ENCODE assay signal across 27 mouse cellular contexts in the genomic region with DNA sequence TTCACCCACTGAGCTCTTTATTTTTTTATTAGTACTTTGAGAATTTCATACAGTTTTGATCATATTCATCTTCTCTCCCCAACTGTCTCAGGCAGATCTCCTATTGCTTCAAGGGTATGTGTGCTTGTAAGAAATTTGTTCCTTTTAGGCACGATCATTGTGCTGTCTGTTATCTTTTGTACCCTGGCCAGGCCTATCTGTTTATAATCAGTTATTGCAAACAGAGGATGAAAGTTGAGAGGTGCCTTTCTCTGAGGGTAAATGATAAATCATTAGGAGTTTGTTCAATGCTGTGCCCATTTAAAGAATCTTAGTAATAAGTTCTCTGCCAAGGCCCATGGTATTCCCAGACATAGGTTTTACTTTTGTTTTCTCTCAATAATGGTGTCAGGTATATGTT.
"Had no signal": no experiment of that assay in that cellular context is flagged by ENCODE, and none has a peak within 500 bp of the region (broad histone marks: within the 10 kb centered on the region; RNA-seq: fewer than 3 reads in every experiment).

No protein-coding gene starts in this region.

- ATAC-seq: forebrain, embryonic 13.5 days; forebrain, embryonic 14.5 days; forebrain, embryonic 15.5 days; forebrain, embryonic 16.5 days; forebrain, postnatal 0 days had no signal

- H3K27ac ChIP-seq: embryonic facial prominence, embryonic 10.5 days; embryonic facial prominence, embryonic 12.5 days; embryonic facial prominence, embryonic 13.5 days; embryonic facial prominence, embryonic 15.5 days; forebrain, embryonic 10.5 days; forebrain, embryonic 12.5 days; forebrain, embryonic 13.5 days; forebrain, embryonic 15.5 days; gastrocnemius, adult 2 months; heart, adult 2 months had no signal

- DNase-seq: cerebellum, adult 8-10 months; cerebellum, adult 9-10 months; cerebellum, adult 9-11 months; cerebellum, postnatal 10 days; cerebellum, postnatal 14 days; cerebellum, postnatal 25 days; cerebellum, postnatal 36 days; embryo, embryonic 11 days; forebrain, postnatal 0 days; gastrocnemius, adult 2 months; gastrocnemius, postnatal 10 days; gastrocnemius, postnatal 14 days; gastrocnemius, postnatal 25 days; gastrocnemius, postnatal 36 days; heart, adult 18-20 months; heart, adult 2 months had no signal

- H3K4me3 ChIP-seq: embryonic facial prominence, embryonic 10.5 days; embryonic facial prominence, embryonic 12.5 days; embryonic facial prominence, embryonic 13.5 days; embryonic facial prominence, embryonic 15.5 days; erythroblast, embryonic 14.5 days; forebrain, embryonic 10.5 days; forebrain, embryonic 12.5 days; forebrain, embryonic 13.5 days; forebrain, embryonic 15.5 days; gastrocnemius, adult 2 months; heart, adult 2 months had no signal

- H3K9me3 ChIP-seq: embryonic facial prominence, embryonic 10.5 days; embryonic facial prominence, embryonic 12.5 days; embryonic facial prominence, embryonic 13.5 days; embryonic facial prominence, embryonic 15.5 days; forebrain, embryonic 10.5 days; forebrain, embryonic 12.5 days; forebrain, embryonic 13.5 days; forebrain, embryonic 15.5 days had no signal

- H3K4me1 ChIP-seq: embryonic facial prominence, embryonic 10.5 days; embryonic facial prominence, embryonic 12.5 days; embryonic facial prominence, embryonic 13.5 days; embryonic facial prominence, embryonic 15.5 days; forebrain, embryonic 10.5 days; forebrain, embryonic 12.5 days; forebrain, embryonic 13.5 days; forebrain, embryonic 15.5 days had no signal

- H3K4me2 ChIP-seq: embryonic facial prominence, embryonic 12.5 days; embryonic facial prominence, embryonic 13.5 days; embryonic facial prominence, embryonic 15.5 days; forebrain, embryonic 12.5 days; forebrain, embryonic 13.5 days; forebrain, embryonic 15.5 days had no signal

- H3K36me3 ChIP-seq: embryonic facial prominence, embryonic 10.5 days; embryonic facial prominence, embryonic 12.5 days; embryonic facial prominence, embryonic 13.5 days; embryonic facial prominence, embryonic 15.5 days; forebrain, embryonic 10.5 days; forebrain, embryonic 12.5 days; forebrain, embryonic 15.5 days had no signal

- H3K9ac ChIP-seq: embryonic facial prominence, embryonic 12.5 days; embryonic facial prominence, embryonic 13.5 days; embryonic facial prominence, embryonic 15.5 days; forebrain, embryonic 12.5 days; forebrain, embryonic 13.5 days; forebrain, embryonic 15.5 days; forebrain, postnatal 0 days had no signal

- H3K27me3 ChIP-seq: embryonic facial prominence, embryonic 12.5 days; embryonic facial prominence, embryonic 13.5 days; embryonic facial prominence, embryonic 15.5 days; forebrain, embryonic 12.5 days; forebrain, embryonic 13.5 days; forebrain, embryonic 15.5 days had no signal
